Mouse (Mus musculus): ENCODE measurements around the gene Rrp1. TPM values are rescaled to one million over a fixed set of nuclear protein-coding genes. Genes with fewer than 3 reads are reported as not detected.

The Rrp1 gene
- total RNA-seq (2021): 10 to 100 TPM; 82.0 to 91.3 TPM
- long read RNA-seq, experiment 1, partial matches to known transcripts: 0 of 10 reads
- long read RNA-seq, experiment 1, other reads (novel, unspliced or antisense): 10 of 10 reads
- long read RNA-seq, experiment 2, partial matches to known transcripts: 3 of 10 reads
- long read RNA-seq, experiment 2, other reads (novel, unspliced or antisense): 7 of 10 reads

GRCm38 (mm10) chr10:78412319-78413151 lies at the start of gene Rrp1:
Gene Rrp1, minus strand, starts transcription at chr10:78413043.
- DNase-seq: peak; percentile 90

GRCm38 (mm10) chr10:78461767-78462166 lies 48.9 kb upstream of the Rrp1 start:
- no peak for DNase-seq

GRCm38 (mm10) chr10:78460463-78460862 lies 47.6 kb upstream of the Rrp1 start:
- no peak for DNase-seq

- peak; percentile 45 for DNase-seq
Observed at GRCm38 (mm10) chr10:78458348-78459111, 45.7 kb upstream of the Rrp1 start.

- DNase-seq: peak; percentile 70
Observed at GRCm38 (mm10) chr10:78457495-78458347, 44.9 kb upstream of the Rrp1 start.

GRCm38 (mm10) chr10:78456696-78457095 lies 43.9 kb upstream of the Rrp1 start:
- no peak for DNase-seq

- no peak for DNase-seq
Observed at GRCm38 (mm10) chr10:78452641-78453040, 39.8 kb upstream of the Rrp1 start.

GRCm38 (mm10) chr10:78450761-78451160 lies 37.9 kb upstream of the Rrp1 start:
- DNase-seq: no peak

- DNase-seq: no peak
Observed at GRCm38 (mm10) chr10:78447396-78447795, 34.6 kb upstream of the Rrp1 start.

- DNase-seq: no peak
Observed at GRCm38 (mm10) chr10:78446195-78446594, 33.4 kb upstream of the Rrp1 start.

- DNase-seq: no peak
Observed at GRCm38 (mm10) chr10:78442292-78442691, 29.4 kb upstream of the Rrp1 start.

GRCm38 (mm10) chr10:78441606-78442005 lies 28.8 kb upstream of the Rrp1 start:
- DNase-seq: no peak

GRCm38 (mm10) chr10:78440812-78441211 lies 28.0 kb upstream of the Rrp1 start:
- peak; percentile 20 for DNase-seq

GRCm38 (mm10) chr10:78439990-78440389 lies 27.1 kb upstream of the Rrp1 start:
- DNase-seq: no peak

- DNase-seq: peak; percentile 31
Observed at GRCm38 (mm10) chr10:78439550-78439949, 26.7 kb upstream of the Rrp1 start.

- peak; percentile 89 for DNase-seq
Observed at GRCm38 (mm10) chr10:78438094-78438493, 25.3 kb upstream of the Rrp1 start.

- no peak for DNase-seq
Observed at GRCm38 (mm10) chr10:78432853-78433252, 20.0 kb upstream of the Rrp1 start.

GRCm38 (mm10) chr10:78429776-78430175 lies 16.9 kb upstream of the Rrp1 start:
- DNase-seq: no peak

- no peak for DNase-seq
Observed at GRCm38 (mm10) chr10:78429180-78429579, 16.3 kb upstream of the Rrp1 start.

GRCm38 (mm10) chr10:78428070-78428469 lies 15.2 kb upstream of the Rrp1 start:
- no peak for DNase-seq

- peak; percentile 21 for DNase-seq
Observed at GRCm38 (mm10) chr10:78426117-78426735, 13.4 kb upstream of the Rrp1 start.
